Mouse (Mus musculus): ENCODE measurements around the gene Mllt3. TPM values are rescaled to one million over a fixed set of nuclear protein-coding genes. Genes with fewer than 3 reads are reported as not detected.
"Not testable (repeated sequence)": the region's sequence is repeated elsewhere in the genome, so short reads cannot be mapped to it uniquely, and the experiment has no call there.

Gene Mllt3
- total RNA-seq, 2 experiments from 2014 or later: 18.4 to 21.9 TPM

DNA sequence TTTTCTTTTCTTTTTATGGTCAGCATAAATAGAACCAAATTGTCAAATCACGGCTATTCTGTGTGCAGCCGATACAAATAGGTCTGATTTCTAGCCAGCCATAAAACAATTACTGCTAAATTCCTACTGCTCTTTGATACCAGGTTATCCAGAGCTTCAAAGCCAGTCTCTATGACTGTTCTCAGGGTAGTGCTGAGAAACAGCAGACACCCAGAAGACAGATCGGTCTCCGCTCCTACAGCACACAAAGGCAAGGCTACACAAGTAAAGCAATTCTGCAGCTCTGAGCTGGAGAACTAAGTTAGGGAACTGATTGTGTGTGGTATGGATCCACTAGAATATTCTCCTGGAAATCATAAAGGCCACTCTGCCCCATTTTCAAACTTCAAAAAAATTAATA, 20.4 kb downstream of the Mllt3 start:
- no peak for DNase-seq

- no peak for DNase-seq
Observed at GRCm38 (mm10) chr4:88011870-88012572, 21.1 kb downstream of the Mllt3 start.

GRCm38 (mm10) chr4:88010441-88010840, 22.7 kb downstream of the Mllt3 start:
- DNase-seq: no peak

- no peak for DNase-seq
Observed at GRCm38 (mm10) chr4:88005801-88006200, 27.4 kb downstream of the Mllt3 start.

DNA sequence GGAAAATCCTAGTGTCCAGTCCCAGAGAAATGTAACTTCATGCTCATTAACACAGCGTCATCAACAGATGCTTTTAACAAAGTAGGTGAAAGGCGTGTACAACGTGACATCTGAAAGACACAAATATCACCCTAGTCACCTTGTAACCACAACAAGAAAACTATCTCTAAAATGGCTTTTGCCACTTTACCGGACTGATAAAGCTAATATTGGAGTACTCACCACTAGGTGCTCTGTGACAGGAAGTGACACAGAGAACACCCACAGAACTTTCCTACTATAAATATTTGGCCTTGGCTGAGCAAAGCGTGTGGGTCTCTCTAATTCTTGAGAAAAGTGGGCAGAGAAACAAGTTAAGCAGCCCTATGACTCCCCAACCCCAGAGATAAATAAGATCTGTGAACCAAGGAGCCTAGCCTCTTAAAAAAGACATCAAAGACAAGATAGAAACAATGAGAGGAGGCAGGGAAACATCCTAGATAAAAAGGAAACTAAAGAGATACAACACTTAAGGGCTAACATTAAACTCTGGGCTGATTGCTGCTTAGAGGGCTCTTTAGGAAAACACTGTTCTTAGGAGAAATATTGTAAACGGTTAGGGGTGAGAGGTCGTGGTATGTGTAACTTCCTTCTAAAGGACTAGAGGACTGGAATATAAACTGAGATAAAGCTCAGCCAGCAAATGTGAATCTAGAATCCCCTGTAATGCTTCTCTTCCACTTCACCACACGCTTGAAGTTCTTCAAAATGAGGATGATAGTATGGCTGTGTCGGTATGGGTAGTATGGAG, 29.8 kb downstream of the Mllt3 start:
- DNase-seq: no peak

DNA sequence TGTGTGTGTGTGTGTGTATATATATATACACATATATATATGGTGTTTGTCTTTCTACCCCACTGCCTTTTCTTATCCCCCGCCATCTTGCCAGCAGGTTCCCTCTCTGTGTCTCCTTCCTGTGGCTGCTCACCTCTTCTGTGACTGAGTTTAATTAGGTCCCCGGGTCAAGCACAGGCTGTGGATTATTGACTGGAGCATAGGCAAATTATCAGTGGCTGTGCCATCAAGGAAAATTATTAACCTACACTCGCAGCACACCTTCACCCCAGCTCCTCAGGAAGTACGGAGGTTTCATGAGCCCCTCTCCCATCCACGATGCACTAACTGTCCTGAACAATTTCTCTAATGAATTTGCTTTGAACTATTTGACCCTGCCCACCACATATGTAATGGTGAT, 41.5 kb downstream of the Mllt3 start:
- DNase-seq: no peak

- DNase-seq: no peak
Observed at GRCm38 (mm10) chr4:87990940-87991339, 42.2 kb downstream of the Mllt3 start.

DNA sequence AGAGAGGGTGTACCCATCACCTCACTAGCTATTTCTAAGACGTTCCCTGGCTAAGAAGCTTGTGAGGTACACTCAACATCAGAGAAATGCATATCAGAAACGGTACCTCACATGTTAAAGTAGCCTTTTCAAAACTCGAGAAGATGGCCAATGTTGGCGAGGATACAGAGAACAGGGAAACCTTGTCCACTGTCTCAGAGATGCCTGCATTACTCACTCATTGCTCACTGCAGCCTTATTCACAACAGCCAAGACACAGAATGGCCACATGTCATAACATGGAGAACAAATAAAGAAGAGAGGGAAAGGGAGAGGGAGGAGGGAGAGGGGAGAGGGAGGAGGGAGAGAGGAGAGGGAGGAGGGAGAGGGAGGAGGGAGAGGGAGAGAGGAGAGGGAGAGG, 47.9 kb downstream of the Mllt3 start:
- no peak for DNase-seq

DNA sequence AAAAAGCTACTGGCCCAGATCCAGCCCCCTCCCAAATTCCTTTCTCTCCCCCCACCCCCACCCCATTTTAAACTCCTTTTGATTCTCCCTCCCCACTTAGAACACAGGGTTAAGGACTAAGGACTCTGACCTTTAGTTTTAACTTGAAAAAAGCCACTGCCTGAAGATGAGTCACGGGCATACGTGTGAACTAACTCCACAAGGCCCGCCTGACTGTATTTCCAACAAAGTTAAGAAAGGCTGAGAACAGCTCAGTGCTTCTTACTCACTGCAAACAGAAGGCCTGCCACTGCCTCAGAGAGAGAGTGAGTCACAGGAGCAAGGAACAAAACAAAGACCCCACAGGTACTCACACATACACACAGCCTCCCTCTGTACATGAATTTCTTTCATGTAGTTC, 48.6 kb downstream of the Mllt3 start:
- DNase-seq: peak; percentile 44

- no peak for DNase-seq
Observed at GRCm38 (mm10) chr4:87984091-87984490, 49.1 kb downstream of the Mllt3 start.

GRCm38 (mm10) chr4:87982578-87982977, 50.6 kb downstream of the Mllt3 start:
- DNase-seq: no peak

- no peak for DNase-seq
Observed at GRCm38 (mm10) chr4:87977820-87978448, 55.2 kb downstream of the Mllt3 start.

DNA sequence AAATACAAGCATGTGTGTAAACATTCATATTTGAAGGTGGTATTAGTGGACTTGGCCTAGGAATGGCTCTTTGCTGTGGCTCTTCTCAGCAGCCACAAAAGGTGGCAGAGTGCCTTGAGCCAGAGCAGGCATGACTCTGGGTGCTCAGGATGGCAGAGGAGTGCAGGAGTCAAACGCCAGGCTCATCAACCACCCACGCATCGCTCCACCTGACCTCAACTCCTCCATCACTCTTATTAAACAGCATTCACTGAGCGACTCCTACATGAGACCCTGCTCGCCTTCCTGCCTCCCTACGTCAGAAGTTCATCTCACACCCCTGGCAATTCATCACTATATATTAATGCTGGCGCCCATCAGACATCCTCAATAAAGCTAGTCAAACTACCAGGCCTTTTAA, 67.3 kb downstream of the Mllt3 start:
- no peak for DNase-seq

- not testable (repeated sequence) for DNase-seq
Observed at GRCm38 (mm10) chr4:87964890-87965289, 68.3 kb downstream of the Mllt3 start.

DNA sequence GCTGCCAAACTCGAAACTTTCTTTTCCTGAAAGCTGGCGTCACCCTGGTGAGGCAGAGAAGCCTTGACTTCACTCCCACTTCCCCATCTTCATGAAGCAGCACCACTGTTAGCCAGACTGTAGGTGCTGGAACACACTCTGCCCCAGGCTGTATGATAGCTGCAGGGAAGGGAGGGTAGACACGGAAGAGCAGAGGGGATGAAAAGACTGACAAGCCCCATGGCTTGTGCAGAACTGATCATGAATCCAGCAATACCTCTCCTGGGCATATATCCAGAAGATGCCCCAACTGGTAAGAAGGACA, 69.4 kb downstream of the Mllt3 start:
- DNase-seq: no peak

DNA sequence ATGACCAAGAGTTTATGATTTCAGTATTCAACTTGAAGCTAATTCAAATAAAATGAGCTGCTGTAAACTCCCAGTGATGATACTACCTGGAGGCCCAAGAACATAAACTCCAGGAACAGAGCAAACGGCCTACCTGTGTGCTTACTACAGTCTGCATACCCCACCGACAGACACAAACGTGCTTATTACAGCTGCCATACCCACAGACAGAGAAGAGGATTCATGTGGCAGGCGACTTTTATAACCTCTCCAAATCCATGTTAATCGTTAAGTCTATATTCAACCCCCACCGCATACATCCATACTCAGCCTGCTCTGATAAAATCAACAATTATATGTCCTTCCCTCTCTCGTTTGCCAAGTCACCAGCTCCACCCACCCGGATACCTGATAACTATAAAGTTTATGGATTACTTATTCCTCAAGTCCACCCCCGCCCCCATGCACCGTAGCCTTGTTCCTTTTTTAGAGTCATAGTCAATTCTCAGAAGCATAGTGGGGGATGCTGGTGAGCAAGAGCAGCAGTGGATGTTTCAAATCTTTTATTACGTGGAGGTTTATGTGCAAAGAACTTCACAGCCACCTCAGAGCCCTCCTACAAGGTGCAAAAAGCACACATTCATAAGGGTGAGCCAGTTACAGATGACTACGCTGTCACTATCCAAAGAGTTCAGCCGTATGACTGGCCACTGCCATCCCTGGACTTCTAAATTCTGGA, 70.0 kb downstream of the Mllt3 start:
- no peak for DNase-seq

DNA sequence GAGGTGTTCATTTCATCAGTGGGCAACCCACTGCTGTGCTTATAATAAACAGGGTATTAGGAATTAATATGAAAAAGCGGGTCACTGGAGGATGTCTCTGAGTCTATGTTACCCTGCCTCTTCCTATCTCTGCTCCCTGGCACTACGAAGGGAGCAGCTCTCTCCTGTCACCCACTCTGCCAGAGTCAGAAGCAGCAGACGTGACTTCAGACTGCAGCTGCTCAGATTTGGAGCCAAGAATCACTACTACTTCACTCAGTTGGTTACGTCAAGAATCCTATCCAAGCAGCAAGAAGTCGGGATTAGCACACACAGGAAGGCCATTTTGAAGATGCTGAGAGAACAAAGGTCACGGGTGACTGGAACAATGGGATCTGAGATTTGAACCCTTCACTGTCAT, 71.3 kb downstream of the Mllt3 start:
- DNase-seq: no peak

DNA sequence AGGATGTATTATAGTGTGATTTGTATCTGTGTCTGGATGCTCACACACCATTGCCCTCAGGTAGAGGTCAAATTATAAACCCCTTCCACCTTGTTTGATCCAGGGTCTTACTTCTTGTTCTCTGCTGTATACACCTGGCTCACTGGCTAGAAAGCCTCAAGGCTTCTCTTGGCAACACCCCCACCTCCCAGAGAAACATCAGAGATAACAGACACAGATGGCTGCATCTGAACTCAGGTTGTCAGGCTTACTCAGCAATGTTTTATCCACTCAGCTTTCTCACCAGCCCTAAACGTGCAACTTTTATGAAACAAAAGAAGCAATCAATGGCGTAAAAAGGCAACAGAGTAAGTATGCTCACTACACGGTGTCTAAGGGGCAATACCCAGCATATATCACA, 75.3 kb downstream of the Mllt3 start:
- no peak for DNase-seq

GRCm38 (mm10) chr4:87957198-87957597, 76.0 kb downstream of the Mllt3 start:
- DNase-seq: no peak

DNA sequence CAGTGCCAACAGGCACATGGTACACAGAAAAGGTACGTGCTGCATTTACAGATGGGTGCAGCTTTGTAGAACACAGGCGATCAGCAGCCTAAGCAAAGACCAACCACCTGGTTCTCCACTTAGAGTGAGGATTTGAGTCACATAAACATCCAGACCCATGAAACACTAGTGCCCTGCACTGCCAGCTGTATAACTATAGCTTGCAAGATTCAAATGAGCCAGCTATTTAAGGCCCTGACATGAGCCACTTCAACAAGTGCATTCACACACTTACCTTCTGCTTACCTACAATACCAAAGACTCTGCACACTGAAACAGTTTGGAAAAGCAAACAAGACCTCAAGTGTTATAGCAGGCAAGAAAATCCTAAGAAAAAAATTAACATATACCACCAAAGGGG, 78.0 kb downstream of the Mllt3 start:
- no peak for DNase-seq

DNA sequence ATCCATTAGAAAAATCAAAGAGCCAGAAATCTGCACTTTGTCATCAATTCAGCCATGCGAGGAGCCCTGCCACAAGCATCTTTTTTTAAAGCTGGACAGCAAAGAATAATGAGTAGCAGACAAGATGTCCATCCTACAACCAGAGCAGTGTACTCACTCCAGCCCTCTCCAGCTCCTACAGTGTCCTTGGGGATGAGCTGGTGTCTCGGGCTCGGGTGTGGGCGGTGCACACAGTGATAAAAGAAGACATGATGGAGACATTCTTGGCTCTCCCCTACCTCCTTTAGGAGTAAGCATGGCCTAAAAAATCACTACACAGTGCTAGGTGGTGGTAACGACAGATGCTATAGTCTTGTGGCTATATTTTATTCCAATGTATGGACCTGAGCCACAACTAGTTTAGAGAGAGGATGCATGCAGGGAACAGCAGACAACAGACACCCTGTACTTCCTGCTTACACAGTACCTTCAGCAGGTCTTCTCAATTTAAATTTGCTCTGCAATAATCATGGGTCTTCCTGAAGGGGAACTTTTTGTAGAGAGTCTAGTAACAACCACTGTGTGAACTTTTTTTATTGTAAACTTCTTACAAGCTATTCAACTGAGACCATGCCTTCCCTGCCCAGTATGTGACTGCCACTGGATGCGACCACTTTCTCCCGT, 78.6 kb downstream of the Mllt3 start:
- DNase-seq: no peak

DNA sequence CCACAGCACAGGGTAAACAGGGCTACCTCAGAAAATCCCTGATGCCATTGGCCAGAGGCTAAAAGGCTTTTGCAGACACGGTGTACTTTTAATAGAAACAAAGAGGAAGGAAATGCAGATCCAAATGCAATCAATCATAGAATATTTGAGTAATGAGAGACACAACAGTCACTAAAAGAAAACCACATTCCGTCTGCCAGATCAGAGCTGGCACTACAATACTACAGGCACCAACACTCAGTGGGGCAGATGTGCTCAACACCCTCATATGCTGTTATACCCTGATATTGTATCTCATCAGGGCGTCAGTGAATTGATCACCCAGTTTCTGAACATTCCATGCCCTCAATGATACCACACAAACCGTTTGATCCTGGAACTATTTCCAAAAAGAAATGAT, 79.4 kb downstream of the Mllt3 start:
- no peak for DNase-seq
